Mouse (Mus musculus): ENCODE results near the gene Trpv1. TPM values are rescaled to one million over a fixed set of nuclear protein-coding genes. Genes with fewer than 3 reads are reported as not detected.

Trpv1 gene
- polyA plus RNA-seq, 2 experiments: not detected

GRCm38 (mm10) chr11:73201597-73201996 lies 32.5 kb upstream of the Trpv1 start:
- Histone ChIP-seq H3K9me3 (ENCODE audit: control insufficient read depth, low read length) (no peaks in the 10 kb centered on the region), H3K27me3 (ENCODE audit: control insufficient read depth, insufficient read depth, low read length) (no peaks in the 10 kb centered on the region), H3K4me1 (replicated peaks; ENCODE audit: control insufficient read depth in 2 of 2, insufficient read depth in 2 of 2, low read length in 1 of 2) (peaks cover 4 to 8% of the 10 kb centered on the region in 2 experiments), H3K9ac (replicated peaks) (no peak overlapping the region), H3K36me3 (replicated peaks; ENCODE audit: control insufficient read depth, insufficient read depth, low read depth) (no peaks in the 10 kb centered on the region), H3K4me3 (ENCODE audit: insufficient read depth in 1 of 2, low read depth in 2 of 2, low read length in 2 of 2) (no peak overlapping the region), H3K27ac (no peak overlapping the region), H3K4me2 (ENCODE audit: low read depth) (no peak overlapping the region)
- DNase-seq (ENCODE audit: low read depth in 3 of 3, low spot score in 3 of 3): no peak
- WGBS (ENCODE audit: insufficient replicate concordance): 33% methylated on average over 4 of the region's 4 CpGs
- TF ChIP-seq CTCF (IDR thresholded peaks at IDR 0.05; ENCODE audit: low read depth) (peak; percentile 40; the same call in 1 of the 2 replicates), EP300 (IDR thresholded peaks at IDR 0.05; ENCODE audit: low read depth) (no peak)
- ATAC-seq (ENCODE audit: insufficient read depth): no peak

- WGBS (ENCODE audit: insufficient replicate concordance): 68% methylated on average over 8 of the region's 8 CpGs
- TF ChIP-seq EP300 (IDR thresholded peaks at IDR 0.05; ENCODE audit: low read depth) (no peak), CTCF (IDR thresholded peaks at IDR 0.05; ENCODE audit: low read depth) (no peak)
These were observed 30.2 kb upstream of the Trpv1 start for GRCm38 (mm10) chr11:73203895-73204294.

GRCm38 (mm10) chr11:73205194-73205593 lies 28.9 kb upstream of the Trpv1 start:
- no peak overlapping the region for H3K27ac ChIP-seq
- H3K4me2 ChIP-seq (ENCODE audit: low read depth): no peak overlapping the region
- H3K27me3 ChIP-seq (ENCODE audit: control insufficient read depth, insufficient read depth, low read length): no peaks in the 10 kb centered on the region
- 61% methylated on average over 7 of the region's 7 CpGs for WGBS (ENCODE audit: insufficient replicate concordance)
- DNase-seq (ENCODE audit: low read depth in 3 of 3, low spot score in 3 of 3) (no peak), ATAC-seq (ENCODE audit: insufficient read depth) (no peak)
- H3K36me3 ChIP-seq (replicated peaks; ENCODE audit: control insufficient read depth, insufficient read depth, low read depth): no peaks in the 10 kb centered on the region
- TF ChIP-seq EP300 (IDR thresholded peaks at IDR 0.05; ENCODE audit: low read depth) (no peak), CTCF (IDR thresholded peaks at IDR 0.05; ENCODE audit: low read depth) (no peak)
- H3K9me3 ChIP-seq (ENCODE audit: control insufficient read depth, low read length): no peaks in the 10 kb centered on the region
- peaks cover under 1% of the 10 kb centered on the region in 2 experiments for H3K4me1 ChIP-seq (replicated peaks; ENCODE audit: control insufficient read depth in 2 of 2, insufficient read depth in 2 of 2, low read length in 1 of 2)
- no peak overlapping the region for H3K9ac ChIP-seq (replicated peaks)
- no peak overlapping the region for H3K4me3 ChIP-seq (ENCODE audit: insufficient read depth in 1 of 2, low read depth in 2 of 2, low read length in 2 of 2)

More at GRCm38 (mm10) chr11:73203895-73204294, 30.2 kb upstream of the Trpv1 start:
- Histone ChIP-seq H3K27me3 (ENCODE audit: control insufficient read depth, insufficient read depth, low read length) (no peaks in the 10 kb centered on the region), H3K4me1 (replicated peaks; ENCODE audit: control insufficient read depth in 2 of 2, insufficient read depth in 2 of 2, low read length in 1 of 2) (peaks cover 4 to 5% of the 10 kb centered on the region in 2 experiments), H3K27ac (no peak overlapping the region), H3K9ac (replicated peaks) (no peak overlapping the region), H3K4me3 (ENCODE audit: insufficient read depth in 1 of 2, low read depth in 2 of 2, low read length in 2 of 2) (no peak overlapping the region), H3K36me3 (replicated peaks; ENCODE audit: control insufficient read depth, insufficient read depth, low read depth) (no peaks in the 10 kb centered on the region), H3K9me3 (ENCODE audit: control insufficient read depth, low read length) (no peaks in the 10 kb centered on the region), H3K4me2 (ENCODE audit: low read depth) (no peak overlapping the region)
- DNase-seq (ENCODE audit: low read depth in 3 of 3, low spot score in 3 of 3) (no peak), ATAC-seq (ENCODE audit: insufficient read depth) (no peak)

GRCm38 (mm10) chr11:73207621-73208020 lies 26.5 kb upstream of the Trpv1 start:
- Histone ChIP-seq H3K4me2 (ENCODE audit: low read depth) (no peak overlapping the region), H3K27me3 (ENCODE audit: control insufficient read depth, insufficient read depth, low read length) (no peaks in the 10 kb centered on the region), H3K9ac (replicated peaks) (no peak overlapping the region), H3K27ac (no peak overlapping the region), H3K4me3 (ENCODE audit: insufficient read depth in 1 of 2, low read depth in 2 of 2, low read length in 2 of 2) (no peak overlapping the region), H3K9me3 (ENCODE audit: control insufficient read depth, low read length) (no peaks in the 10 kb centered on the region), H3K36me3 (replicated peaks; ENCODE audit: control insufficient read depth, insufficient read depth, low read depth) (no peaks in the 10 kb centered on the region), H3K4me1 (replicated peaks; ENCODE audit: control insufficient read depth in 2 of 2, insufficient read depth in 2 of 2, low read length in 1 of 2) (0 out of 4 replicates have a peak, but pooled peaks cover 0 to 2% of the 10 kb centered on the region in 2 experiments)
- peak; percentile 63 for TF ChIP-seq CTCF (IDR thresholded peaks at IDR 0.05; ENCODE audit: low read depth)
- TF ChIP-seq EP300 (IDR thresholded peaks at IDR 0.05; ENCODE audit: low read depth): no peak
- 78% methylated on average over 2 of the region's 2 CpGs for WGBS (ENCODE audit: insufficient replicate concordance)
- DNase-seq (ENCODE audit: low read depth in 3 of 3, low spot score in 3 of 3) (no peak), ATAC-seq (ENCODE audit: insufficient read depth) (no peak)

- Histone ChIP-seq H3K4me1 (replicated peaks; ENCODE audit: control insufficient read depth in 2 of 2, insufficient read depth in 2 of 2, low read length in 1 of 2) (0 out of 4 replicates have a peak, but pooled peaks cover 0 to 2% of the 10 kb centered on the region in 2 experiments), H3K27me3 (ENCODE audit: control insufficient read depth, insufficient read depth, low read length) (no peaks in the 10 kb centered on the region), H3K9ac (replicated peaks) (no peak overlapping the region), H3K9me3 (ENCODE audit: control insufficient read depth, low read length) (no peaks in the 10 kb centered on the region), H3K4me2 (ENCODE audit: low read depth) (no peak overlapping the region), H3K4me3 (ENCODE audit: insufficient read depth in 1 of 2, low read depth in 2 of 2, low read length in 2 of 2) (no peak overlapping the region), H3K36me3 (replicated peaks; ENCODE audit: control insufficient read depth, insufficient read depth, low read depth) (no peaks in the 10 kb centered on the region), H3K27ac (no peak overlapping the region)
- no peak for DNase-seq (ENCODE audit: low read depth in 3 of 3, low spot score in 3 of 3)
- TF ChIP-seq CTCF (IDR thresholded peaks at IDR 0.05; ENCODE audit: low read depth) (no peak), EP300 (IDR thresholded peaks at IDR 0.05; ENCODE audit: low read depth) (no peak)
- ATAC-seq (ENCODE audit: insufficient read depth): no peak
- 50% methylated on average over 3 of the region's 3 CpGs for WGBS (ENCODE audit: insufficient replicate concordance)
These were observed 20.1 kb upstream of the Trpv1 start for GRCm38 (mm10) chr11:73213956-73214355.

All from liver, embryonic 14.5 days (tissue).